Comparison of ENCODE assay signal across 24 mouse cellular contexts in genomic region chrX:99662566-99662965, GRCm38 (mm10).
DNase-seq lines count a peak whose midpoint lies in the region; ATAC-seq lines count a peak whose summit lies in the region.
"Had no signal": no experiment of that assay in that cellular context is flagged by ENCODE, and none has a peak within 500 bp of the region (broad histone marks: within the 10 kb centered on the region; RNA-seq: fewer than 3 reads in every experiment).

No protein-coding gene starts in this region.

- intact Hi-C loops in heart, postnatal 36 days (cut with DNase I), result no loop called here

- no peak overlapping the region for H3K9ac ChIP-seq in embryonic facial prominence, embryonic 11.5 days (replicated peaks; ENCODE audit: low read length)
- no peak overlapping the region for H3K9ac ChIP-seq in limb, embryonic 11.5 days (ENCODE audit: low read length)
- H3K9ac ChIP-seq: embryonic facial prominence, embryonic 13.5 days; forebrain, embryonic 13.5 days; hindbrain, embryonic 15.5 days had no signal

- H3K4me3 ChIP-seq in embryonic facial prominence, embryonic 11.5 days (ENCODE audit: low read depth, low read length), result no peak overlapping the region
- H3K4me3 ChIP-seq in limb, embryonic 11.5 days (ENCODE audit: low read depth, low read length), result no peak overlapping the region
- H3K4me3 ChIP-seq: embryonic facial prominence, embryonic 13.5 days; forebrain, embryonic 10.5 days; forebrain, embryonic 13.5 days; gastrocnemius, adult 2 months; hindbrain, embryonic 10.5 days; hindbrain, embryonic 15.5 days had no signal

- no peak overlapping the region for H3K4me2 ChIP-seq in embryonic facial prominence, embryonic 11.5 days (ENCODE audit: low read depth, low read length)
- no peak overlapping the region for H3K4me2 ChIP-seq in limb, embryonic 11.5 days (ENCODE audit: low read depth, severe bottlenecking)
- H3K4me2 ChIP-seq: embryonic facial prominence, embryonic 13.5 days; forebrain, embryonic 13.5 days; heart, embryonic 11.5 days; hindbrain, embryonic 15.5 days had no signal

- peak; percentile 41 for DNase-seq in embryo, embryonic 11 days
- DNase-seq in embryonic facial prominence, embryonic 11.5 days (ENCODE audit: low spot score), result peak; percentile 65
- DNase-seq in limb, embryonic 11.5 days (ENCODE audit: low spot score), result peak; percentile 42
- DNase-seq in heart, postnatal 36 days, result no peak
- no peak for DNase-seq in B cell, adult 2 months
- DNase-seq in urinary bladder, adult 2 months (ENCODE audit: low spot score), result no peak
- DNase-seq: adrenal gland, adult 8-10 months; adrenal gland, postnatal 25 days; cerebellum, adult 11-12 months; cerebellum, adult 8-10 months; cerebellum, postnatal 10 days; cerebellum, postnatal 36 days; gastrocnemius, adult 2 months; gastrocnemius, postnatal 14 days; heart, adult 11 months had no signal

- H3K36me3 ChIP-seq in embryonic facial prominence, embryonic 11.5 days (replicated peaks; ENCODE audit: control insufficient read depth, insufficient read depth, low read depth, low read length), result no peaks in the 10 kb centered on the region
- H3K36me3 ChIP-seq in limb, embryonic 11.5 days (ENCODE audit: control insufficient read depth, insufficient read depth, low read length), result no peaks in the 10 kb centered on the region
- H3K36me3 ChIP-seq: embryonic facial prominence, embryonic 13.5 days; forebrain, embryonic 10.5 days; hindbrain, embryonic 10.5 days; hindbrain, embryonic 15.5 days had no signal

- 36% methylated on average over 3 of the region's 3 CpGs for WGBS in embryonic facial prominence, embryonic 11.5 days
- 29% methylated on average over 3 of the region's 3 CpGs for WGBS in limb, embryonic 11.5 days

- no peaks in the 10 kb centered on the region for H3K9me3 ChIP-seq in embryonic facial prominence, embryonic 11.5 days (replicated peaks; ENCODE audit: control insufficient read depth, low read length)
- no peaks in the 10 kb centered on the region for H3K9me3 ChIP-seq in limb, embryonic 11.5 days (ENCODE audit: control insufficient read depth, low read length)
- H3K9me3 ChIP-seq: embryonic facial prominence, embryonic 13.5 days; forebrain, embryonic 10.5 days; forebrain, embryonic 13.5 days; hindbrain, embryonic 10.5 days; hindbrain, embryonic 15.5 days had no signal

- H3K27me3 ChIP-seq in embryonic facial prominence, embryonic 11.5 days (ENCODE audit: control insufficient read depth, insufficient read depth, low read length), result no peaks in the 10 kb centered on the region; the same call in 1 of the 2 replicates
- 0 out of 2 replicates have a peak, but pooled peaks cover 4% of the 10 kb centered on the region for H3K27me3 ChIP-seq in limb, embryonic 11.5 days (ENCODE audit: control insufficient read depth, insufficient read depth, low read length)

- H3K4me1 ChIP-seq in embryonic facial prominence, embryonic 11.5 days (ENCODE audit: control insufficient read depth, insufficient read depth, low read length), result no peaks in the 10 kb centered on the region
- peaks cover 3% of the 10 kb centered on the region; the same call in 1 of the 2 replicates for H3K4me1 ChIP-seq in limb, embryonic 11.5 days (ENCODE audit: control insufficient read depth, insufficient read depth, low read length)
- H3K4me1 ChIP-seq: forebrain, embryonic 13.5 days; hindbrain, embryonic 10.5 days; hindbrain, embryonic 15.5 days had no signal

- no peak for ATAC-seq in embryonic facial prominence, embryonic 11.5 days (replicated peaks; ENCODE audit: insufficient number of reproducible peaks, low FRiP score, low TSS enrichment, low read depth)
- no peak for ATAC-seq in limb, embryonic 11.5 days (ENCODE audit: insufficient number of reproducible peaks, low FRiP score, low TSS enrichment, low read depth)
- ATAC-seq: activated CD4-positive, CD25-positive, alpha-beta regulatory T cell, adult 4 months; forebrain, embryonic 13.5 days; forebrain, embryonic 16.5 days; intestine, postnatal 0 days had no signal

- H3K27ac ChIP-seq in embryonic facial prominence, embryonic 11.5 days (replicated peaks; ENCODE audit: low read depth, low read length), result no peak overlapping the region
- H3K27ac ChIP-seq in limb, embryonic 11.5 days (replicated peaks; ENCODE audit: low read depth, low read length), result no peak overlapping the region
- H3K27ac ChIP-seq: embryonic facial prominence, embryonic 13.5 days; forebrain, embryonic 10.5 days; forebrain, embryonic 13.5 days; gastrocnemius, adult 2 months; hindbrain, embryonic 10.5 days; hindbrain, embryonic 15.5 days had no signal

Comparison
In these comparisons a context has a peak if more than half of its experiments do, and no peak if none do; other contexts are left out.
1. DNase-seq: peak in embryo, embryonic 11 days (single experiment), embryonic facial prominence, embryonic 11.5 days (single experiment) and limb, embryonic 11.5 days (single experiment); none in heart, postnatal 36 days (0 of 2), B cell, adult 2 months (0 of 2) and urinary bladder, adult 2 months (single experiment).